Mouse (Mus musculus) lung, embryonic 14.5 days (tissue): ENCODE measurements around the gene Ccnb1. TPM values are rescaled to one million over a fixed set of nuclear protein-coding genes. Genes with fewer than 3 reads are reported as not detected.

ENCODE experiments used
- ATAC-seq: fragments of 200-750 bp; cut with Nextera tagmentation; 2 replicates; pipeline ENCODE4 v1.8.0; 2017; ENCODE audit warnings: mild to moderate bottlenecking, moderate TSS enrichment, moderate library complexity; ENCODE audit not compliant: insufficient read depth
- DNase-seq: peaks from one replicate; pipeline ENCODE4 v3.0.0-alpha.2; 2015
- H3K27ac ChIP-seq: fragments of 300-500 bp; sonication (generic); 2 replicates; pipeline ENCODE4 v1.5.1; 2014; ENCODE audit warnings: low read depth, mild to moderate bottlenecking, moderate library complexity
- H3K27me3 ChIP-seq: fragments of 300-500 bp; sonication (generic); 2 replicates; pipeline ENCODE4 v1.6.1; 2014; ENCODE audit warnings: low read length, control low read depth; ENCODE audit not compliant: insufficient read depth
- H3K36me3 ChIP-seq: fragments of 300-500 bp; sonication (generic); 2 replicates; pipeline ENCODE4 v1.6.1; 2014; ENCODE audit warnings: control low read depth; ENCODE audit not compliant: insufficient read depth
- H3K4me1 ChIP-seq: fragments of 300-500 bp; sonication (generic); 2 replicates; pipeline ENCODE4 v1.6.1; 2014; ENCODE audit warnings: antibody characterized with exemption, control low read depth; ENCODE audit not compliant: insufficient read depth
- H3K4me2 ChIP-seq: fragments of 300-500 bp; sonication (generic); 2 replicates; pipeline ENCODE4 v1.6.1; 2014; ENCODE audit warnings: mild to moderate bottlenecking
- H3K4me3 ChIP-seq: fragments of 300-500 bp; sonication (generic); 2 replicates; pipeline ENCODE4 v1.5.1; 2014; ENCODE audit warnings: low read depth, low read length
- H3K9ac ChIP-seq: fragments of 300-500 bp; sonication (generic); 2 replicates; pipeline ENCODE4 v1.6.1; 2014
- H3K9me3 ChIP-seq: fragments of 300-500 bp; sonication (generic); 2 replicates; pipeline ENCODE4 v1.6.1; 2016; ENCODE audit warnings: low read depth, low read length, control low read depth
- CTCF ChIP-seq: IDR thresholded peaks from 2 replicates; pipeline ENCODE4 v1.5.1; 2016; ENCODE audit warnings: antibody characterized with exemption, low read depth
- WGBS: fragments of 180-500 bp; shearing (Covaris S2); extraction: QIAGEN DNeasy Blood & Tissue Kit; methylation state at CpG from one replicate; pipeline ENCODE4 v1.1.7; 2014; 5-methylcytosine and 5-hydroxymethylcytosine counted together
- polyA plus RNA-seq: library from polyadenylated mRNA; unstranded; fragments of >200 nt; fragmentation: Nextera tagmentation; extraction: Ambion mirVana; gene quantifications from 2 replicates; pipeline ENCODE4 v1.2.1, GENCODE M21; 2014

The Ccnb1 gene
- polyA plus RNA-seq, 1 experiment from 2014 or later, result 358 TPM

GRCm38 (mm10) chr13:100825627-100826410, 39.4 kb upstream of the Ccnb1 start:
- Histone ChIP-seq H3K4me3 (no peak overlapping the region), H3K36me3 (peaks cover 59% of the 10 kb centered on the region), H3K27me3 (no peaks in the 10 kb centered on the region), H3K4me2 (no peak overlapping the region), H3K4me1 (no peaks in the 10 kb centered on the region), H3K27ac (no peak overlapping the region), H3K9me3 (no peaks in the 10 kb centered on the region), H3K9ac (no peak overlapping the region)
- 90% methylated on average over 9 of the region's 9 CpGs for WGBS
- TF ChIP-seq CTCF, result no peak
- no peak for DNase-seq
- no peak for ATAC-seq

GRCm38 (mm10) chr13:100824916-100825315, 38.5 kb upstream of the Ccnb1 start:
- Histone ChIP-seq H3K9me3 (no peaks in the 10 kb centered on the region), H3K27me3 (no peaks in the 10 kb centered on the region), H3K9ac (no peak overlapping the region), H3K4me3 (no peak overlapping the region), H3K4me1 (no peaks in the 10 kb centered on the region), H3K4me2 (no peak overlapping the region), H3K27ac (no peak overlapping the region), H3K36me3 (peaks cover 67% of the 10 kb centered on the region)
- 87% methylated on average over 3 of the region's 3 CpGs for WGBS
- TF ChIP-seq CTCF, result no peak
- ATAC-seq (no peak), DNase-seq (no peak)

- no peak overlapping the region for H3K9ac ChIP-seq
- no peaks in the 10 kb centered on the region for H3K9me3 ChIP-seq
- no peak overlapping the region for H3K4me2 ChIP-seq
- TF ChIP-seq CTCF, result no peak
- no peaks in the 10 kb centered on the region for H3K4me1 ChIP-seq
- DNase-seq, result no peak
- WGBS, result 57% methylated on average over 6 of the region's 6 CpGs
- no peaks in the 10 kb centered on the region for H3K27me3 ChIP-seq
- no peak for ATAC-seq
- no peak overlapping the region for H3K4me3 ChIP-seq
- H3K27ac ChIP-seq, result no peak overlapping the region
- H3K36me3 ChIP-seq, result peaks cover 73% of the 10 kb centered on the region
Observed at GRCm38 (mm10) chr13:100824306-100824705, 37.9 kb upstream of the Ccnb1 start.

GRCm38 (mm10) chr13:100823863-100824262, 37.5 kb upstream of the Ccnb1 start:
- peaks cover 76% of the 10 kb centered on the region for H3K36me3 ChIP-seq
- WGBS, result 94% methylated on average over 3 of the region's 3 CpGs
- no peak for TF ChIP-seq CTCF

GRCm38 (mm10) chr13:100814451-100814850, 28.1 kb upstream of the Ccnb1 start:
- TF ChIP-seq CTCF, result no peak
- Histone ChIP-seq H3K4me3 (no peak overlapping the region), H3K9me3 (no peaks in the 10 kb centered on the region), H3K4me1 (no peaks in the 10 kb centered on the region), H3K36me3 (peaks cover 79% of the 10 kb centered on the region), H3K27me3 (no peaks in the 10 kb centered on the region), H3K9ac (no peak overlapping the region), H3K4me2 (no peak overlapping the region), H3K27ac (no peak overlapping the region)
- 88% methylated on average over 6 of the region's 6 CpGs for WGBS
- ATAC-seq (no peak), DNase-seq (no peak)

More at GRCm38 (mm10) chr13:100823863-100824262, 37.5 kb upstream of the Ccnb1 start:
- no peak overlapping the region for H3K27ac ChIP-seq
- DNase-seq, result no peak
- no peak for ATAC-seq
- H3K9ac ChIP-seq, result no peak overlapping the region
- H3K4me3 ChIP-seq, result no peak overlapping the region
- H3K27me3 ChIP-seq, result no peaks in the 10 kb centered on the region
- H3K9me3 ChIP-seq, result no peaks in the 10 kb centered on the region
- H3K4me1 ChIP-seq, result no peaks in the 10 kb centered on the region
- H3K4me2 ChIP-seq, result no peak overlapping the region

- 99% methylated on average over 3 of the region's 3 CpGs for WGBS
- peaks cover 80% of the 10 kb centered on the region for H3K36me3 ChIP-seq
- H3K27me3 ChIP-seq, result no peaks in the 10 kb centered on the region
Observed at GRCm38 (mm10) chr13:100805776-100806175, 19.4 kb upstream of the Ccnb1 start.

GRCm38 (mm10) chr13:100797171-100797570, 10.8 kb upstream of the Ccnb1 start:
- ATAC-seq (no peak), DNase-seq (no peak)
- Histone ChIP-seq H3K9me3 (no peaks in the 10 kb centered on the region), H3K36me3 (peaks cover 16% of the 10 kb centered on the region), H3K27ac (no peak overlapping the region), H3K27me3 (no peaks in the 10 kb centered on the region), H3K4me1 (no peaks in the 10 kb centered on the region), H3K9ac (no peak overlapping the region), H3K4me2 (no peak overlapping the region), H3K4me3 (no peak overlapping the region)
- 84% methylated on average over 6 of the region's 6 CpGs for WGBS
- no peak for TF ChIP-seq CTCF

More at GRCm38 (mm10) chr13:100805776-100806175, 19.4 kb upstream of the Ccnb1 start:
- H3K4me1 ChIP-seq, result no peaks in the 10 kb centered on the region
- H3K4me3 ChIP-seq, result no peak overlapping the region
- H3K27ac ChIP-seq, result no peak overlapping the region
- TF ChIP-seq CTCF, result no peak
- DNase-seq, result no peak
- no peak overlapping the region for H3K4me2 ChIP-seq
- ATAC-seq, result no peak
- H3K9me3 ChIP-seq, result no peaks in the 10 kb centered on the region
- H3K9ac ChIP-seq, result no peak overlapping the region
